16 mouse cellular contexts compared by ENCODE assay signal in genomic region chr10:108404087-108404486, GRCm38 (mm10).
DNase-seq lines count a peak whose midpoint lies in the region; ATAC-seq and TF ChIP-seq lines count a peak whose summit lies in the region.
"Had no signal": no experiment of that assay in that cellular context is flagged by ENCODE, and none has a peak within 500 bp of the region (broad histone marks: within the 10 kb centered on the region; RNA-seq: fewer than 3 reads in every experiment).

No protein-coding gene starts in this region.

- no peak for TF ChIP-seq CTCF in intestine, postnatal 0 days (IDR thresholded peaks at IDR 0.05; ENCODE audit: low read depth)

- 83% methylated on average over 9 of the region's 9 CpGs for WGBS in heart, embryonic 10.5 days
- WGBS in lung, embryonic 15.5 days, result 49% methylated on average over 9 of the region's 9 CpGs
- 31% methylated on average over 9 of the region's 9 CpGs for WGBS in intestine, postnatal 0 days
- WGBS in liver, embryonic 15.5 days (ENCODE audit: insufficient replicate concordance), result 68% methylated on average over 9 of the region's 9 CpGs

- no peaks in the 10 kb centered on the region for H3K27me3 ChIP-seq in heart, embryonic 10.5 days (ENCODE audit: insufficient read depth, poor library complexity, severe bottlenecking)
- H3K27me3 ChIP-seq in lung, embryonic 15.5 days, result no peaks in the 10 kb centered on the region
- no peaks in the 10 kb centered on the region for H3K27me3 ChIP-seq in intestine, postnatal 0 days (replicated peaks; ENCODE audit: control insufficient read depth, insufficient read depth, low read length)
- H3K27me3 ChIP-seq in liver, embryonic 15.5 days, result no peaks in the 10 kb centered on the region
- H3K27me3 ChIP-seq: forebrain, embryonic 12.5 days; heart, embryonic 15.5 days; megakaryocyte, embryonic 14.5 days had no signal

- DNase-seq in heart, embryonic 10.5 days (ENCODE audit: low spot score), result no peak
- no peak for DNase-seq in heart, adult 18-20 months
- DNase-seq in lung, postnatal 14 days, result no peak
- no peak for DNase-seq in adrenal gland, postnatal 10 days
- no peak for DNase-seq in frontal cortex, postnatal 36 days (ENCODE audit: low spot score in 2 of 2)
- DNase-seq: cerebellum, adult 9-10 months; thymus, adult 18-20 months had no signal

- H3K36me3 ChIP-seq in heart, embryonic 10.5 days, result no peaks in the 10 kb centered on the region
- H3K36me3 ChIP-seq in lung, embryonic 15.5 days, result no peaks in the 10 kb centered on the region
- H3K36me3 ChIP-seq in intestine, postnatal 0 days (ENCODE audit: control insufficient read depth, insufficient read depth), result no peaks in the 10 kb centered on the region
- no peaks in the 10 kb centered on the region for H3K36me3 ChIP-seq in liver, embryonic 15.5 days (replicated peaks)
- H3K36me3 ChIP-seq: forebrain, embryonic 12.5 days; heart, embryonic 15.5 days had no signal

- no peak overlapping the region for H3K9ac ChIP-seq in lung, embryonic 15.5 days
- no peak overlapping the region for H3K9ac ChIP-seq in intestine, postnatal 0 days (ENCODE audit: low read depth, low read length)
- no peak overlapping the region for H3K9ac ChIP-seq in liver, embryonic 15.5 days
- H3K9ac ChIP-seq: forebrain, embryonic 12.5 days; heart, embryonic 15.5 days; liver, embryonic 14.5 days had no signal

- H3K4me3 ChIP-seq in heart, embryonic 10.5 days, result no peak overlapping the region
- H3K4me3 ChIP-seq in lung, embryonic 15.5 days, result no peak overlapping the region
- H3K4me3 ChIP-seq in intestine, postnatal 0 days (ENCODE audit: low read depth, low read length), result no peak overlapping the region
- no peak overlapping the region for H3K4me3 ChIP-seq in liver, embryonic 15.5 days (replicated peaks)
- H3K4me3 ChIP-seq: forebrain, embryonic 12.5 days; heart, embryonic 15.5 days; megakaryocyte, embryonic 14.5 days had no signal

- no peak for ATAC-seq in lung, embryonic 15.5 days (ENCODE audit: borderline replicate concordance, extremely low read depth, low FRiP score, low TSS enrichment)
- no peak for ATAC-seq in intestine, postnatal 0 days
- ATAC-seq in liver, embryonic 15.5 days (ENCODE audit: insufficient read depth), result no peak
- ATAC-seq: hindbrain, postnatal 0 days; midbrain, embryonic 16.5 days had no signal

- no peak overlapping the region for H3K4me2 ChIP-seq in lung, embryonic 15.5 days
- H3K4me2 ChIP-seq in intestine, postnatal 0 days (replicated peaks; ENCODE audit: low read depth), result peak overlapping the region; percentile 24; the same call in 1 of the 2 replicates
- H3K4me2 ChIP-seq in liver, embryonic 15.5 days, result no peak overlapping the region
- H3K4me2 ChIP-seq: forebrain, embryonic 12.5 days; heart, embryonic 15.5 days had no signal

- H3K4me1 ChIP-seq in heart, embryonic 10.5 days, result peaks cover 59% of the 10 kb centered on the region
- peaks cover 38% of the 10 kb centered on the region for H3K4me1 ChIP-seq in lung, embryonic 15.5 days
- H3K4me1 ChIP-seq in intestine, postnatal 0 days (replicated peaks; ENCODE audit: control insufficient read depth, insufficient read depth, low read length), result 0 out of 2 replicates have a peak, but pooled peaks cover 9% of the 10 kb centered on the region
- peaks cover 10% of the 10 kb centered on the region; the same call in 1 of the 2 replicates for H3K4me1 ChIP-seq in liver, embryonic 15.5 days (replicated peaks)
- H3K4me1 ChIP-seq: forebrain, embryonic 12.5 days; megakaryocyte, embryonic 14.5 days had no signal

- H3K27ac ChIP-seq in heart, embryonic 10.5 days, result 0 out of 2 replicates have a peak overlapping the region, but pooled peaks have one; percentile 9
- H3K27ac ChIP-seq in lung, embryonic 15.5 days, result peak overlapping the region; percentile 72
- no peak overlapping the region for H3K27ac ChIP-seq in intestine, postnatal 0 days (ENCODE audit: low read depth, low read length)
- peak overlapping the region; percentile 51 for H3K27ac ChIP-seq in liver, embryonic 15.5 days (replicated peaks)
- H3K27ac ChIP-seq: forebrain, embryonic 12.5 days; heart, embryonic 15.5 days; hindbrain, postnatal 0 days; liver, embryonic 14.5 days had no signal

- no peaks in the 10 kb centered on the region for H3K9me3 ChIP-seq in heart, embryonic 10.5 days
- no peaks in the 10 kb centered on the region for H3K9me3 ChIP-seq in lung, embryonic 15.5 days
- no peaks in the 10 kb centered on the region for H3K9me3 ChIP-seq in intestine, postnatal 0 days (ENCODE audit: control insufficient read depth)
- H3K9me3 ChIP-seq in liver, embryonic 15.5 days (replicated peaks), result no peaks in the 10 kb centered on the region
- H3K9me3 ChIP-seq: forebrain, embryonic 12.5 days; heart, embryonic 15.5 days; megakaryocyte, embryonic 14.5 days had no signal
